Mouse (Mus musculus): ENCODE measurements around the gene P2ry12.

Gene P2ry12

DNA sequence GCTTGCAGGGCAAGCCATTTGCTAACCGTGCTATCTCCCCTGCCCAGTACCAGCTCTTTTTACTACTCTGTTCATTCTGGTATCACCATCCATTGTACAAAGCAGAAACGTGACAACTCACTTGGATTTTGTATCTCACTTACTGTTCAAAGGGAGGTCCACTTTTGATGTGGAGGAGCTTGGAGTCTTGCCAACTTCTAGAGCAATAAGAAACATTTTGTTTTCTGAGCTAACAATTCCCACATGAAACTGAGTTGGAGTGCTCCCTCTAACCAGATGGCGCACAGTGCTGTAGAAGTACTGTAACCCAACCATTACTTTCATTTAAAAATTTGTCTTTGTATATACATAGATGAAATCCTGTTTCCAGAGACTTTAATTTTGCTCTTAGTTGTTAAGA, 31.8 kb downstream of the P2ry12 start:
- DNase-seq (ENCODE audit: low spot score) = no peak

DNA sequence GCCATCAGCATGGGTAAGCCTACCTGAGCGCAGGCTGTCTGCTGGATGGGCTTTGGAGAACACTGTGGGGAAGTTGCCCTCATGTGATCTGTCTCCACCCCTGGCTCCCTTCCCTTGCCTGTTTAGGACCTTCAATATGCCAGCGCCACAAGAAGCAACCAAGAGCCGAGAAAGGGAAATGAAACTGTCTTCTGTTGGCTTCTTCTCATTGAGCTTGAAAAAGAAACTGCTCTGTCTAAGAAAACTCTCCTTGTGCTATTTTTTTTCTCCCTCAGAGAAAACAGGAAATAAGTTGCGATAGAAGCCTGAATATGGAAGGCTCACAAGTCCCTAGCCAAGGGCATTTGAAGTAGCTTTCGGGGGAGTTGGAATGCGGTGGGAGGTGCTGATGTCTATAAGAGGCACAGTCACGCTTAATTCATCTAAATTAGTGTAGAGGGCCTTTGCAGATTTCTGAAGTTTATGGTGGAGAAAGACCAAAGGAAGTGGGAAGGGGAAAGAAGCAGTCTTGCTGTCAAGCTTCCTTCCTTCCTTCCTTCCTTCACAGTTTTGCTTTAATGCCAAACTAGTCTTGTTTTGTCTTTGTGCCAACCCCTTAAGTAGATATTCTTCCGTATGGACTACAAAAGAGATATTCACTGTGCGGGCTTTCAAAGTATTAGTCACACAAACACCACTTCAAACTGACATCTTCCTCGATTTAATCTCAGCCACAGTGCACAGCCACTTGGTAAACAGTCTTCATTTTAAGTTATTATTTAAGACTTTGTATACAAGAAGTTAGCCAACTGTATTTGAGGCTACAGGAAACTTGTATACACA, 33.7 kb downstream of the P2ry12 start:
- no peak for DNase-seq (ENCODE audit: low spot score)

DNA sequence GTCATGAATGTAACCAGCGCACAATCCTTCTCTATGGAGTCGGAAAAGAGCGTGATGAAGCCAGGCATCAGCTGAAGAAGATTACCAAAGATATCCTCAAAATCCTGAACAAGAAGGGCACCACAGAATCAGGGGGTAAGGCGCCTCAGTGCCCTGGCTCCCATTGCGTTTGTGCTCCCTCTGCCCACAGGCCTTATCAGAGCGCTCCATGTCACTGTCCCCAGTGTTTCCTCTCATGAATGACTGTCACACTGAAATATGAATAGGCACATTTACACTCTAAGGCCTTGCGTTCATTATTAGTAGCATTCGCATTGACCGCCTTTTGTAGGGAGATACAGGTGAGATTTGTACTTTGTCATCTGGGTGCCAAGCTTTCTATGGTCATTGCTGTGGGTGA, 35.0 kb downstream of the P2ry12 start:
- no peak for DNase-seq (ENCODE audit: low spot score)

DNA sequence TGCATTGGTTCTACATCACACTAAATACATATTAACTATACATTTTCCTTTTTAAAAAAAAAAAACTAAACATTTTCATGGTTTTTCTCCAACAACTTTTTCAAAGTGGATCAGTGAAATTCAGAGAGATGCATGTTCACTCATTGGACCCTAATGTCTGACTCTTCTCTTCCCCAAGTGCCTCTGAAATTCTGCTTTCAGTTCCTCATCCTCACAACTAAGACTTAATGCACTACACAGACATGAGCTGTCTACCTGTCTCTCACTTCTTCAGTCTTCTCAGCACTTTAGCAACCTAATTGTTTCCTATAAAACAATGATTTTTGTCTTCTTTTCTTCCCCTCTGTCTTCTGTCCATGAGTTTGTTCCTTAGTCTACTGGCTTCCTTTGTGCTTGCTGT, 37.3 kb downstream of the P2ry12 start:
- DNase-seq (ENCODE audit: low spot score) = no peak

DNA sequence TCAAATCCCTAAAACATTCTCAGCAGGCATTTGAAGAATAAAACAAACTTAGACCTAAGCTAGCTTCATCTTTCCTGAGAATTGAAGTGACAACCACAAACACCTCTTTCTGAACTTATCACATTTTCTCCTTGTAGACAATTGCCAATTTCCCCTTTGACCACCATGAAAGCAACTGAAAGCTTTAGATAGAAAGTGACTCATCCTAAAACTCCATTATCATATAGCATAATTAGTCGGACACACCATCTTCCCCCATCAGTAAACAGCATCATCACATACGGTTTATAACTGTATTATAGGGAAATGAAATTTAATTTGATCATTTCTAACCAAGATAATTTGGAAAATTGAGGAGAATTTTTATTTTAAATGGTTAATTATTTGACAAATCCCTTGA, 40.4 kb downstream of the P2ry12 start:
- DNase-seq (ENCODE audit: low spot score) = no peak

DNA sequence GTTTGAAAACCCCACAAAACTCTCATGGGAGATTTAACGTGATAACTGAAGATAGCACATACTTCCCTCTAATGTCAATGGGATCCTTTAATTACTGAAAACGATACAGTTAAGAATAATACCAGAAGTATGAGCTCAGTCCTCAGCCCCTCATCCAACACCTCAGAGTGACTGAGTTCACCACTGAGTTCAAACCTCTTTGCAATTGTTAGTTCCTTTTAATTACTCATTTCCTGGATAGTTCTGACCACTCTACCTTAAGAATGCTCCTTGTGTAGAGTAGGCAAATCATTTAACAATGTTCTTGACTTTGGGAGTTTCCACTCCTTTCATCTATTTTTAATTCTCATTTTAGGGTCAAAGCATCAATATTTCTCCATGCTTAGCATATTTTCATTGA, 43.3 kb downstream of the P2ry12 start:
- DNase-seq (ENCODE audit: low spot score) = no peak

DNA sequence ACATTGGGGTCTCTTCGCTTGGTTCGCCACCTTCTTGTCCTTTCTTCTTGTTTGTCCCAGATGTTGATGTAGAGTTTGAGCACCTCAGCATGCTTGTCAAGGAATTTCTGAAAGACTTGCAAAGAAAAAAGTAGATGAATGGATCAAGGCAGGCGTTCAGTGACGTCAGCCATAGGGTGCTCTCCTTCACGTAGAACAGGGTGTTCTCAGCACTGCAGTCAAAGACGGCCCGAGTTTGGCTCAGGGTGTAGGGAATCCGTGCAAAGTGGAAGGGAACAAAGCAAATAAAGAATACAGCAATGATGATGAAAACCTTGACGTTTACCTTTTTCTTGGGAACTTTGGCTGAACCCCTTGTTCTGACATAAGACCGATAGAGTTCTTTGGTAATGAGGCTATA, 45.5 kb downstream of the P2ry12 start:
- no peak for DNase-seq (ENCODE audit: low spot score)

DNA sequence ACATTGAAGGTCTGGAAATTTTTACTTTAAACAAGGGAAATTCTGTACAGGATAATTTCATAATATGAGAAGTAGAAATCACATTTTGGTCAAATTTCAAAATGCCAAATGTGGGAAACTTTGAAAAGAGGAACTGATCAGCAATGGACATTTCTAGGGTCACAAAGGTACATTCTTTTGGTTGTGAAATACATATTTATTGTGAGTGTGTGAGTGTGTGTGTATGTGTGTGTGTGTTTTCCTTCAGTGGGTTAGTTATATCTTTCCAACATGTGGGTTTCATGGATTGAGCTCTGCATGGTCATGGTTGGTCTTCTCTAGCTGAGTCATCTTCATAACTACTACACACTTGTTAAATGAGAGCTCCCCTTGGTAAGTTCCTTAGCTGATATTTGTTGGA, 50.3 kb downstream of the P2ry12 start:
- no peak for DNase-seq (ENCODE audit: low spot score)

DNA sequence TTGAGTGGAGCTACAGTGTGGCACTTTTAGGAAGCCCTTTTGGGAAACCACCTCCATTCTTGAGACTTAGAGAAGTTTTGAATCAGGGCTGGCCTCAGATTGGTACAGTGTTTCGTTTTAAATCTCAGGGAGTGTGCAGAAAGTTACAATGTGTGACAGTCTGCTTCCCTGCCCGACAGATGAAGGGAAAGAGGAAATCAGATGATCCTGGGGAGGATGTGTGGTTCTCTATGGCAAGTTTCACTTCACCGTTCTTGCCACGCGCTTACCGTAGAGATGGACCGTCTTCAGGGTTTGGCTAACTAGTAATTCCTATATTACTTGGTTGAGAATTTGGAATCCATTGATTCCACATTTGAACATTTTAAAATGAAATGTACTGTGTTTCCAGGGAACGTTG, 50.9 kb downstream of the P2ry12 start:
- DNase-seq (ENCODE audit: low spot score) = no peak

DNA sequence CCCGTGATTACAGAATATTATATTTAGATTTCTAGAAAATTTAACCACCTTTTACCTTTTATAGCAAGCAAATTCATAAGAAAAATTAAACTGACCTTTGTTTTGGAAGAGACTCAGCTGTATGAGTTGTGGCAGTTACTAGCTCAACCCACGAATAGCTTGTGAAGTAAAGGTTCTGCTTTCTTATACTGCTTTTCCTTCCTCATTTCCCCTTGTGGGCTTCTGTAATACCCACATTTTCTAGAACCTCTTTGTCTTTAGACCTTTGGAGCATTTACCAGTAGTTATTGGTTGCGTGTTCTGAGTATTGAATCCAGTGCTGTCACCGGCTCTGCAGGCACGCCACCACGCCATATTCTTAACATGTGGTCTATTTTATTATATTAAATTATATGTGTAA, 51.9 kb downstream of the P2ry12 start, which contains the start of gene P2ry13:
P2ry13 (minus strand) TSS at position 156 of the 400 bp plus-strand sequence.
- DNase-seq (ENCODE audit: low spot score) = no peak

DNA sequence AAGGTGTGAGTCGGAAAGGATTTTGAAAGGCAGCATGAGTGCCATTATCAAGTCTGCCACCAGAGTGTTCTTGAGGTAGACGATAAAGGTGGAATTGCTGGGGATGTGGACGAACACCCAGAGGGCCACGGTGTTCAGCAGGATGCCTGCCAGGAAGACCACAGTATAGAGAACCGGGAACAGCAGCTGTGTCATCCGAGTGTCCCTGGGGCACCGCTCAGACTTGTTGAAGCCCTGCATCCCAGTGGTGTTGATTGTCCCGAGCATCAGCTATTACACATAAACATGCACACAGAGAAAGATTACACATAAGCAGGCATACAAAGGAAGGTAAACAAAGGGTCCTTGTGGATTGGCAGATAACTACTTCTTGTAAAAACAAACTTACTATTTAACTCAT, 52.6 kb downstream of the P2ry12 start:
- DNase-seq (ENCODE audit: low spot score) = no peak

DNA sequence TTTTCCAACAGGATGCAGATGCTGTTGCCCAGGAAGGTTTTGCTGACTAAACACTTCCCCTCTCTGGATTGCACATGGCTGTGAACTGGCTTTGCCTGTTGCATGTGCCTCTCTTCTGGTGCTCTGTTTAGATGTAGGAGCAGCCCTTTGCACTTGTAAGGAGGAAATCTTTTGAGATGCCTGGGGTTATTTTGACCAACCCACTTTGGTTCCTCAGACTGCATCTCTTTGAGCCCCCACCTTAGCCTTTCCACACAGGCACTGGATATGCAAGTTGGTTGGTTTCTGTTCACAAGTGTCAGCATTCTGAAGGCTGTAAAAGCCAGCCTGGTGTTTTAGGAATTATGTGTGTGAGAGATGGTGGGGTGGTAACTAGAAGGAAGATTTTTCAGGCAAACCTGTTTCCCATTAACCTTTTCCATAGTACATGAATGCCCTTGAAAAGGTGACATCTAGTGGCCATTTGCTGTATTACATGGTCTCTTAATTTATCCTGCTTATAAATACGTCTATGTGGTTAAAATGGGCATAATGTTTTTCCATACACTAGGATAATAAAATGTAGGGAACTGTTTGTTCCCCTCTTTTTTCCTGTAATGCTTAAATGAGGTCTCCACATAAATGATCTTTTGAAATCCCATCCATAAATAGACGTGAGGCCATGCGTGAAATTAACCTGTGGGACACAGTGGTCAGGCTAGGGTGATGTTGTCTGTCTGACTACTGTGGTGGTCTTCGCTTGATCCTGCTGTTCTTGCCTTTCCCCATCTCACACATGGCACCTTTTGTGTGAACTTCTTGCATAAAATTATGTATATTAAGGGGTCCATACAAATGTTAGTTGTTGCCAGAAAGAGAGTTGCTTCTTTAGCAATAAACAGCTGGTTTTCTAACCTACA, 53.8 kb downstream of the P2ry12 start:
- DNase-seq (ENCODE audit: low spot score) = peak; percentile 89

DNA sequence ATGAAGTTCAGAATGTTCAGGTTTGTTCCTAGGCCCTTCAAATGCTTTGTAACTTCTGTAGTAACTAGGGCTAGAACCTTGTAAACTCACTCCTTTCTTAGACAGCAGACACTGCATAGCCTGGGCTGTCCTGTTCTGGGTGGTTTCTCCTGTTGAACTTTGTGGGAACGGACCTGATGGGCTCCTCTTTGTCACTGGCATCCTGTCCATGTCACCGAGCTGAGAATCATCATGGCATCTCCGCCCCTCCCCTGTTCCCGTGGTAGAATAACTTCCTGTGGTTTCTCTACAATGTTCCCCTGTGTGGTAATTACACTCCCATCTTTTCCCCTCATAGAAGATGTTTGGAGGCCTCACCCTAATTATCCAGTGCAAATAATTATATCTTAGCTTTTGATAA, 56.7 kb downstream of the P2ry12 start:
- no peak for DNase-seq (ENCODE audit: low spot score)

DNA sequence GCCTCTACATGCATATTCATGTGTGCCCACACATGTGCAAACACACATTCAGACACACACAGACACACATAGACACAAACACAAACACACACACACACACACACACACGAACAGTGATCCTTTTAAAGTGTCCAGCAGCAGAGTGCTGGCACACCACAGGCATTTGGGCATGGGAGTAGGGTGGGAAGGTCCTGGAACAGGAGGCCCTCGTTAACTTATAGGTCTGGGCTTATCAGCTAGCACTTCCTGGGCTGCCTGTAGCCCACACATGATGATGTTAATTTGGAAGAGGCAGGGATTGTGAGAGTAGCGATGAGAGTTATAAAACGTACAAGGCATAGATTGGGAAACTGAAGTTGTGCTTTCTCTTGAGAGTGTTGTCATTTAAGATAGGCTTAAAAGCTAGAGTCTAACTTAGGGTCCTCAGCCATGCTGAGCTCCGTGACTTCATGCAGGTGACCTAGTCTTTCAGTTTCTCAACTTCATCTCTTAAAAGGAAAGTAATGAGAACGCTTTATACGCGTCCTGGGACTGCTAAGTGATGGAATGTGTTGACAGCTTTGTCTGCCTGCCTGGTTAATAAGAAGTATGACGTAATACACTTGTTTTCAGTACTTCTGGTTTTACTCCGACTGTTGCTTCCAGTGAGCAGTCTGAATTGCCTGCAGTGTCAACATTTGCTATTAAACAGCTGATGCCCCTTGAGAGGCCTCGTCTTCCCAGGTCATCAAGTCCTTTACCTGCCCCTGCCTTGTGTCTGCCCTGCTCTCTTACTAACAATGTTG, 57.8 kb downstream of the P2ry12 start:
- DNase-seq (ENCODE audit: low spot score) = no peak

DNA sequence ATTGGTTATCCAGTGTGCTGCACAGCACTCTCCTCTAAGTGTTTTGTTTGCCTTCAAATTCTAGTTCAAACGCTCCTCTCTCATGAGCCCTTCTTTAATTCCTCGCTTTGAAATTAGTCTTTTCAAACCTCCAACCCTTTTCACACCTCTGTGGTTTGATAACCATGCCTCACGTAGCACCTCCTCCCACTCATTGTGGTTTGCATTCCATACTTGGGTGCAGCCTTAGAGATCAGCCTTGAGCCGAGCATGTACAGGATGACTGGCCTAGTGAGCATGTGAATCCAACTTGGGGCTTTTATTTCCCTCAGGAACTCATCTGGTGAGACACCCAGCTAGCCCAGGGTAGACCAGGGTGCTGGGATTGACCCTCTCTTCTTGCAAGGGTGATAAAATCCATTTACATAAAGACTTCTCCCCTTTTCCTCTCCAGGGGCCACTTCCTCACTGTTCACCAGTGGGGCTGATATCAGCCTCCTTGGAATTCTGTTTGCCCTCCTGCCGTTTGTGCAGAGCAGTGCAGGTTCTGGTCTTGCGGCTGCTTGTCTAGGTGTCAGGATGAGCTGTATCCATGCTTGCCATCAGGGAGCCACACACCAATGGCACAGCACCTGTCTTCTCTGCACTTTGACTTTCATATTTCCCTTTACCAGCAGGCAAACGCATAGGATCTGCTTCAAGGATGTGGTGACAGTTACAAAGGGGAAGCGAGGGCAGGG, 58.7 kb downstream of the P2ry12 start:
- no peak for DNase-seq (ENCODE audit: low spot score)

DNA sequence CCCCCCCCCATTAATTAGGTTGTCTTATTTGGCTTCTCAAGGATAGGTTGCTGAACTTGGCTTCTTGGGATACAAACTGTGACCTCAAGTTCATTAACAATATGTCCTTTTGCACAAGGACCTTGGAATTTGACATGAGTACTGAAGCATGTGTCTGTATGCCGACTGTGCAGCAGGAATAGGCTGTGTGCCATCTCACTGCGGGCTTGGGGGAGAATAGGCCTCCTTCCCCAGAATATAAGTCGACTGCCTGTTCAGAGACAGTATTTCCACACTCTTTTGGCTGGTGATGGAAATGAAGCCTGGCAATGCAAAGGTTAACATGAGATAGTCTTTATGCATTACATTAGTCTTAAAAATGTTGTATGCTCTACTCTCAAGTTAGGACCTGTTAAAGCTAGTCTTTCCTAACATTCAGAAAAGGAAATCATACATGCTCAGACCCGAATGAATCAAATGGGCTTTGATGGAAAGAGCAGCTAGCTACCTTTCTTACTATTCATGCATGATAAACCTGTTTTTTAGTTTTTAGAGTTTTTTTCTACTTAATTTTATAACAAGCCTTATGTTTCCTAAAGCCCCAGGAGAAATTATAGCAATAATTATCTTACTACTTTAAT, 65.2 kb downstream of the P2ry12 start:
- DNase-seq (ENCODE audit: low spot score) = no peak

DNA sequence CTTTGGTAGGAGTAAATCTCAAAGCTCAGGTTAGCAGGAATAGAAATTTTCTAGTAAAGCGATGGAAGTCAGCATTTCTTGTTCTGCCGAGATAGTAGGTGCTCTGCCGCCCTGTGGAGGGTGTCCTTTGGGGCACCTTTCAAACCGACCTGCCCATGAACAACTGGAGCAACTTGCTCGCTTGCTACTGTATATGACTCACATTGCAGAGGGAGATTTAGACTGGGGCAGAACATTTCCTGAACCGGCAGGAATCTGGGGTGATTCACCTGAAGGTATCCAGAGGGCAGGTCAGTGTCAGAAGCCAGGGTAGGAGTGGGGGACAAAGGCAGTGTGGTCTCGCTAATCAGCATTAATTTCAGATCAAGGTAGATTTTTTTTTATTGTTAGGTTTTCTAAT, 67.7 kb downstream of the P2ry12 start, which contains the start of gene Gpr87:
Gpr87 (minus strand) TSS at position 167 of the 400 bp plus-strand sequence.
- DNase-seq (ENCODE audit: low spot score) = no peak

DNA sequence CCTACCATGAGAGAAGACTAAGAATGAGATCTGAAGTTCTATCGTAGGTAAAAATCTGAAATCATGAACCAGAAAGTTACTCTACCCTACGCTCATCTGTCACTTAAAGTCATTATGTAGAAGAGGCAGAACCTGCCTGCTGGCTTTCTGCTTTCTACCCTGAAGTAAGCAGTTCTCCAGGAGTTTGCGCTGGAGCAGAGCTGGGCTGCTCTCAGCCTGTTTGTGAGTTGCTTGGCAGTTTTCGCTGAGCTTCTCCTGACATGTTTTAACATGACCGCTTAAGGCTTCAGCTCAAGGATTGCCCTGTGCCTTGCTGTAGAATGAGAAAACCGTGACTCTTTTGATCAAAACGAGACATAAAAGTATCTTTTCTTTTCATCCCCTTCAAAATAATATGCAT, 68.6 kb downstream of the P2ry12 start:
- DNase-seq (ENCODE audit: low spot score) = no peak

DNA sequence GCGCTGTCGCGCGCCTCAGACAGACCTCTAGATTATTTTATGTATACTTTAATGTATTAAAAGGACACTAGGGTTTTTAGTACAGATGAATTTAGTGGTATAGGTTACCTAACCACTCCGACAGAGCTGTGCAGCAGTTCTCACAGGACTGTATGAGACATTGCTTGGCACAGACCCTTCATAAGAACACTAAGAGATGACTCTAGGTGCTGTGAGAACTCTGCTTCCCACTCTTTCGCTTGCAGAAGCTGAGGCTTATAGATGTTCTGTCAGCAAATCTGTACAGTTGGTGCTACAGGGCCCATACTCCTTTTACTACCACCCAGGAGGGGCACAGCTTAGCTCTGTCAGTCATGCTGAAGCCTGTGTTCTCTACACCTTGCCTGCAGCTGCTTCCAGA, 71.0 kb downstream of the P2ry12 start:
- DNase-seq (ENCODE audit: low spot score) = no peak

DNA sequence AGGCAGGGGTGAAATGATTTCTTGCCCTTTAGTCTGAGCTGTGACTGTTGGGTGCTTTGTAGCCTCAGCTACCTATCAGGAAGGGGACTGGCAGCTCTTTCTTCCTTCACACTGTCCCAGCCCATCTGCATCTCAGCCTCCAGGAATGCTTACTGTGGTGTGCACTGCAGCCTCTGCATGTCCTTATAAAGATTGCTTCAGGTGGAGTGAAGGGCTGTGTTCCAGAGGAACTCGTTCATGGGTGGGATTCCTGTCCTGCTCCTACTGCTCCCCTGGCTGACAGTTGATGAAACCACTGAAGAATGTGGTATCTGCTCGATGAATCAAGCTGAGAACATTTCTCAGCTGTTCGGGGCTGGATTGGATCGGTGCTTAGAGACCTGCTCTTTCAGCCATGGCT, 75.3 kb downstream of the P2ry12 start:
- DNase-seq (ENCODE audit: low spot score) = no peak

DNA sequence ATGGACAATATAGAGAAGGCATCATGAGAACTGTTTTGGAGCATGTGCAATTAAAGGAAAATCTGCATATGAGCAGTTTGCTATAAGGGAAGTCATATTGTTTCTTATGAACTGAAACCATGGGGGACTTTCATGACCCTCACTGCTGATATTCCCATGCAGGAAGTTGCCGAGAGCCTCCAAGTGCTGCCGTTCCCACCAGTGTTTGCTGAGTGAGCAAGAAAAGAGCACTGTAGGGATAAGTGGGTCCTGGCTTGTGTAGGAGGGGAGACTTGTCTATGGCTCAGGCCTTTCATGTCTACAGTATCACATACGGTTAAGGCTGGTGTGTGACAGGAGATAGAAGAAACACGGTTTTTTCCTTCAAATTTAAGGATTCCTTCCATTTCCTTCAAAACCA, 77.0 kb downstream of the P2ry12 start:
- no peak for DNase-seq (ENCODE audit: low spot score)
